Mouse (Mus musculus): ENCODE results near the gene Ston2. TPM values are rescaled to one million over a fixed set of nuclear protein-coding genes. Genes with fewer than 3 reads are reported as not detected.
A peak's percentile ranks its signal among the peaks of the same experiment; 100 is the strongest.
"Not testable (repeated sequence)": the region's sequence is repeated elsewhere in the genome, so short reads cannot be mapped to it uniquely, and the experiment has no call there.

Ston2 gene
- polyA plus RNA-seq, 1 experiment from 2014 or later = 14.8 TPM

DNA sequence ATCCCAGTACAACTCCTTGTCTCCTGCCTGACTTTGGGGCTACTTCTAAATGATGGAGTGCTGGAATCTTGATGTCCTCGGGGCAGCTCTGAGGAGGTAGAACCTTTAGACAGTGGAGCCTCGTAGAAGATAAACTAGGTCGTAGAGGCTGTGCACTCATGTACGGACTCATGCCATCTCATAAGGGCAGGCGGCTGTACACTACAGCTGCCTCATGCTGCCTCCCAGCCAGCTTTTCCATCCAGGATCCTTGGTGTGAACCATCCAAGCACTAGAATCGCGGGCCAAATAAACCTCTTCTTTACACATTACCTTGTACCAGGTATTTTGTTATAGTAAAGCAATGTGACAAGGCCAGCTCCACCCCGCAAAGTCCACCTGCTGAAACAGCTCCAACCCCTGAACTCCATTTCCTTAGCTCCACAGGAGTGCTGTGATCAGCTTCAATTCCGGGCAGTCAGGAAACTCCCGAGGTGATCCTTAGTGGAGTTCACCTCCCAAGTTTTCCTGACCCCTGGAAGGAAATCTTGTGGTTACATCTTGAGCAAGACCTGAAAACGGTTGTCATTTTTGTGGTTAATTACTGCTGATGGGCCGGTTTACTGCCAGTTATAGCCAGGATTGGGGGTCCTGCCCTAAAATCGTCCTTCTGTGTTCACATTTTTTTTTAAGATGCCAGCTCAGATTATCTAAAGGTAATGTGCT is 36.1 kb downstream of the Ston2 start:
- ATAC-seq = peak; percentile 54
- ChIA-PET POLR2A (no interaction called here), CTCF (interaction anchor here (0.8 kb wide), 1 partner anchor 38 kb away, joined by 3 read pairs; no protein-coding TSS in a partner anchor)
- no peaks in the 10 kb centered on the region for H3K27me3 ChIP-seq
- TF ChIP-seq CTCF (IDR thresholded peaks at IDR 0.05) = no peak
- in situ Hi-C loops (cut with MboI; ENCODE audit: low pct_unique_long_range_greater_than_20kb) = no loop called here
- peak; percentile 58 for DNase-seq (ENCODE audit: low read depth, low spot score)

DNA sequence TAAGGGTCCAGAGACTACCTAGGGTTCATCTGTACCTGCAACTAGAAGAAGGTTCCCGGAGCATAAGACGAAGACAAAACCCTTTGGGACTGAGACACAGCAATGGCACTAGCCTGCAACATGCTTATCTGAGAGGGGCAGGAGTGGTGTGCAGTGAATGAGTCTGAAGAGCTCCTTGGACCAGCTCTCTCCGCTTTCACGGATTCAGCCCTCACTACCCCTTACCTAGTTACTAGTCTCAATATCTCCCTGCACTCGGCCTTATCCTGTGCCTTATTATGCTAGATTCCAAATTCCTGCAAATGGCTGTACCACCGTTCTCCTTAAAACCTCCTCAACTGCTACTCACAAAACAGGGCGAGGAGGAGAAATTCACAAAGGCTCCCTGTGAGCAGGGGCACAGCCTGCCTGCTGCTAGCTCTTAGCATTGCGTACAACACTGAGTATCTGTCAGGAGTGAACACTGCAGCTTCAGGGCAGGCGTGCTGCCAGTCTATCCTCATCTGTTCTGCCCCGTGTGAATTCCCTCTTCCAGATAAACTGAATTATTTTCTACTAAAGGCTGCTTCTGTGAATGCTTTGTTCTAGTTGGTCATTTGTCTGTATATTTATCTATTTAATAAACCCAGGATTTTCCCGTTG is 38.5 kb downstream of the Ston2 start:
- in situ Hi-C loops (cut with MboI; ENCODE audit: low pct_unique_long_range_greater_than_20kb) = loop anchor here (5.0 kb wide), 1 partner anchor 33 kb away; no protein-coding TSS in a partner anchor
- ChIA-PET POLR2A (interaction anchor here (1.5 kb wide), 1 partner anchor 29 kb away, joined by 6 read pairs; no protein-coding TSS in a partner anchor), CTCF (interaction anchor here (1.0 kb wide), 1 partner anchor 39 kb away, joined by 3 read pairs; the partner anchor contains the start of gene Ston2)
- ATAC-seq = no peak
- H3K27me3 ChIP-seq = no peaks in the 10 kb centered on the region
- DNase-seq (ENCODE audit: low read depth, low spot score) = no peak
- no peak for TF ChIP-seq CTCF (IDR thresholded peaks at IDR 0.05)

DNA sequence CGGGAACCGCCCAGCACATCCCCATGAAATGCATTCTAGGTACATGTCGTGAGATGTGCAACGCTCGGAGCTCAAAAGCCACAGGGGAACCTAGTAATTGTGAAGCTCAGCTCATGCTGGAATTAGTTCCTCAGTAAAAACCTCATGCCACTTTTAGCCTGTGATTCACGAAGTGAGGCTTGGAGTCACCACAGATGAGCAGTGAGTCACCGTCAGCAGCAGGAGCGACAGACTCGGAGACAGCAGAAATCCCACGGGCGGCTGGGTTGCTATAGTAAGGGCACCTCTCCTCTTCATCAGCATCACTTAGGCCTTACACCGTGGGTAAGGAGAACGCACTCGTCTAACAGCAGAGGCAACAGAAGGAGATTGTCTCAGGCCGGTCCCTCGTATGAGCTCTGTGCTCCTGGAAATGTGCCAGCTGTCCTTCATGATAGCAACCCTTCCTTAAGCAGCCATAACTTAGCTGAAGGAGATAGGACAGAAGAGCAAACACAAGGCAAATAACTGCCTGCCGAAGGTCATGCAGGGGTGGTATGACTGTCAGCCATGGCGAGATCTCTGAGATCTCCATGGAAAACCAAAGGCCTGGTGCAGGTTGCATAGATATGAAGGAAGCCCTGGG is 39.8 kb downstream of the Ston2 start:
- H3K27me3 ChIP-seq = no peaks in the 10 kb centered on the region
- in situ Hi-C loops (cut with MboI; ENCODE audit: low pct_unique_long_range_greater_than_20kb) = loop anchor here (5.0 kb wide), 1 partner anchor 34 kb away; no protein-coding TSS in a partner anchor
- DNase-seq (ENCODE audit: low read depth, low spot score) = peak; percentile 63
- no peak for TF ChIP-seq CTCF (IDR thresholded peaks at IDR 0.05)
- ATAC-seq = peak; percentile 48
- CTCF ChIA-PET = interaction anchor here (1.0 kb wide), 1 partner anchor 14 kb away, joined by 3 read pairs; no protein-coding TSS in a partner anchor
- POLR2A ChIA-PET = interaction anchor here (1.5 kb wide), 1 partner anchor 30 kb away, joined by 6 read pairs; no protein-coding TSS in a partner anchor

DNA sequence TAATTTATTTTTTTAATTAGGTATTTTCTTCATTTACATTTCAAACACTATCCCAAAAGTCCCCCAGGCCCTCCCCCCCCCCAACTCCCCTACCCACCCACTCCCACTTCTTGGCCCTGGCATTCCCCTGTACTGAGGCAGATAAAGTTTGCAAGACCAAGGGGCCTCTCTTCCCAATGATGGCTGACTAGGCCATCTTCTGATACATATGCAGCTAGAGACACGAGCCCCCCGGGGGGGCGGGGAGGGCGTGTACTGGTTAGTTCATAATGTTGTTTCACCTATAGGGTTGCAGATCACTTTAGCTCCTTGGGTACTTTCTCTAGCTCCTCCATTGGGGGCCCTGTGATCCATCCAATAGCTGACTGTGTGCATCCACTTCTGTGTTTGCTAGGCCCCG is 41.3 kb downstream of the Ston2 start:
- DNase-seq (ENCODE audit: low read depth, low spot score); H3K27me3 ChIP-seq; CTCF ChIA-PET; ATAC-seq: not testable (repeated sequence)
- in situ Hi-C loops (cut with MboI; ENCODE audit: low pct_unique_long_range_greater_than_20kb) = loop anchor here (5.0 kb wide), 1 partner anchor 35 kb away; no protein-coding TSS in a partner anchor
- POLR2A ChIA-PET = interaction anchor here (0.6 kb wide), 1 partner anchor 29 kb away, joined by 7 read pairs; no protein-coding TSS in a partner anchor

DNA sequence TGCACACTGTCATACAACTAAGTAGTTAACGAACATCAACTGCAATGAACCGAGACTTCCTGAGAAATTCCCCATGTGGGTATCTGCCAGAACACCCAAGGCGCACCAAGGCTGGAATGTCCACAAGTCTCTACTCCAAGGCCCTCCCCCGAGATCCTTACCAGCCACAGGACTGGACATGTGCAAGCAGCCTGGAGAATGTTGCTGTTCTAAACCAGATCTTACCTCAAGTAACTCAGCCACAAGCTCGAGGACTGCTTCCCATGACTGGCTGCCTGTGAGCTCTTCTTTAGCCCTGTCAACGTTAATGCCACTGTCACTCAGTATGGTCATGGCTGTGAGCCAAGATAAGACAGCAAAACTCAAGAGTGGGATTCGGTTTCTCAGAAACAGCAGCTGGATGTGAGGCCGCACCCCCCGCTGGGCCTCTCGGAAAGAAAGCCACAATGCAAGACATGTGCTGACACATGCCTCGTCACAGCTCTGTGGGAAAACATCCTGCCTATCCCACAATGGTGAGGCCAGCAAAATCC is 42.4 kb downstream of the Ston2 start:
- in situ Hi-C loops (cut with MboI; ENCODE audit: low pct_unique_long_range_greater_than_20kb) = loop anchor here (5.0 kb wide), 1 partner anchor 36 kb away; no protein-coding TSS in a partner anchor
- ATAC-seq (peak; percentile 92), DNase-seq (ENCODE audit: low read depth, low spot score) (peak; percentile 87)
- no peak for TF ChIP-seq CTCF (IDR thresholded peaks at IDR 0.05)
- ChIA-PET CTCF (no interaction called here), POLR2A (interaction anchor here (0.5 to 0.6 kb wide), 2 partner anchors 8 to 31 kb away, joined by 3 to 7 read pairs; no protein-coding TSS in a partner anchor)
- H3K27me3 ChIP-seq = no peaks in the 10 kb centered on the region

DNA sequence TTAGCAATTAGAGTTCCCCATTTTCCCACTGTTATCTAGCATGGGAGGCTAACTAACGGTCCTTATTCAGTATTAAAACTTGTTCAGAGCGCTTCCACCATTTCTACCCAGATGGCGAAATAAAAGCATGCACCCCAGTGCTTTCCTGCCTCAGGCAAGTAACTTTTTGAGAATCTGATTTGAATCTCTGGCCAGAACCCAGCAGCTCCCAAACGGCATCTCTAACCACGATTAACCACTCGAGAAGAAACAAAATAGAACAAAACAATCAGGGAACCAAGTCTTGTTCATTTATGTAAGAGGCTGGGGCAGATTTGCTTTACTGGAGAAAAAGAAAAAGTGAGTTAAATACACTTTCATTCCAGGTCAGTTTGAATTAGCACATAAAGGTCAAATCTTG is 44.1 kb downstream of the Ston2 start:
- H3K27me3 ChIP-seq = no peaks in the 10 kb centered on the region
- ChIA-PET POLR2A (no interaction called here), CTCF (no interaction called here)
- no peak for TF ChIP-seq CTCF (IDR thresholded peaks at IDR 0.05)
- in situ Hi-C loops (cut with MboI; ENCODE audit: low pct_unique_long_range_greater_than_20kb) = no loop called here
- no peak for DNase-seq (ENCODE audit: low read depth, low spot score)
- no peak for ATAC-seq

DNA sequence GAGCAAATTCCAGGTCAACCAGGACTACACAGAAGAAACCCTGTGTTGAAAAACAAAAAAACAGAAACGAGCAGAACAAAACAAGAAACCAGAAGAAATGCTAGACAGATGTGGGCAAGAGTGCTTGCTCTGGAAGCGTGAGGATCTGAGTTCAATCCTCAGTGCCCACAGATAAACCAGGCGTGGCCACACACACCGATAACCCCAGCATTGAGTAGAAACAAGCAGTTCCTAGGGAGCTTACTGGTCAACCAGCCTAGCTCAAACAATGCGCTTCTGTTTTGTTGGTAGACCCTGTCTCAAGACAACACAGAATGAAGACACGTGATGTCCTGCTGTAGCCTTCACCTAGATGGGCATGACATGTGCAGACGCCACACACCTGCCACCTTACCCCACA is 45.3 kb downstream of the Ston2 start:
- DNase-seq (ENCODE audit: low read depth, low spot score) = no peak
- ChIA-PET CTCF (no interaction called here), POLR2A (no interaction called here)
- H3K27me3 ChIP-seq = no peaks in the 10 kb centered on the region
- ATAC-seq = no peak
- in situ Hi-C loops (cut with MboI; ENCODE audit: low pct_unique_long_range_greater_than_20kb) = no loop called here
- no peak for TF ChIP-seq CTCF (IDR thresholded peaks at IDR 0.05)

DNA sequence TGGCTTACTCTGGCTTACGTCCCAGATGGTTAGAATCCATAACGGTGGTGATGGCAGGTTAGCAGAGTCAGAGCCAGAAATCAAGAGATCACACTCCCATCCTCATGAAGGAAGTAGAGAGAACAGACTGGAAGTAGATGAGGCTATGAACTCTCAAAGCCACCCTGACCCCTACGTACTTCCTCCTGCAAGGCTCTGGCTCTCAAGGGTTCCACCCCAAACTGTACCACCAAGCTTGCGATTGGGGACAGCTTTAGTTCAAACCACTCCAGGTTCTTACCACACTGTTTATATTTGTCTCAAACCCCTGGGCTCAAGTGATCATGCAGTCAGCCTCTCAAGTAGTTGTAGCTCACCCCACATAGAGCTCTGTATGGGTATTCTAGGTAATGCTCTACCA is 49.8 kb downstream of the Ston2 start:
- no peak for ATAC-seq
- H3K27me3 ChIP-seq = no peaks in the 10 kb centered on the region
- POLR2A ChIA-PET = no interaction called here
- in situ Hi-C loops (cut with MboI; ENCODE audit: low pct_unique_long_range_greater_than_20kb) = no loop called here
- CTCF ChIA-PET = interaction anchor here (1.1 kb wide), 1 partner anchor 10 kb away, joined by 3 read pairs; no protein-coding TSS in a partner anchor
- TF ChIP-seq CTCF (IDR thresholded peaks at IDR 0.05) = no peak
- no peak for DNase-seq (ENCODE audit: low read depth, low spot score)

DNA sequence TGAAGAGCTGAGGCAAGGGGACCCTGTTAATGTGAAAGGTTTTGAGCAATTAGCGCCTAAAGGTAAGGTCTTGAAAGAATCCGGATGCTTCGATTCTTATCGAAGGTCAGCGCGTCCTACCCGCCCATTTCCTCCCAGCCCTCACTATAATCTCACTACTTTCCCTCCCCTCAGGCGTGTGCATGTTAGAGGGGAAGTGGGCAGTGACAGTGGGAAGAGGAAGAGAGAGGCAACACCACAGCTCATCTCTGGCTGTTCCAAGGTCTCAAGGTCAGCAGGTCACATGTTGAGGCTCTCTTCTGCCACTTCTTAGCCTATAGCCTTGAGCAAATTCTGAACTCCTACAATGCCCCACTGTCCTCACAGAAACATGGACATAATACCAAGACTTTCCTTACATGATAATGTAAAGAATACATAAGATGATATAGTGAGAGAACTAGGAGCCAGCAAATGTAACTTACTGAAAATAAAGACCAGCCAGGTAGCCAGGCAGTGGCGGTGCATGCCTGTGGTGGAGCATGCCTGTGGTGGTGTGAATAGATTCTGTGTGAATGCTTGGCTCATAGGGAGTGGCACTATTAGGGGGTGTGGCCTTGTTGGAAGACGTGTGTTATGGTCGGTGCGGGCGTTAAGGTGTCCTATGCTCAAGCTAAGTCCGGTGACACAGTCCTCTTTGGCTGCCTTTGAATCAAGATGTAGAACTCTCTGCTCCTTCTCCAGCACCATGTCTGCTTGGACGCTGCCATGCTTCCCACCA is 51.8 kb downstream of the Ston2 start:
- ATAC-seq (no peak), DNase-seq (ENCODE audit: low read depth, low spot score) (no peak)
- in situ Hi-C loops (cut with MboI; ENCODE audit: low pct_unique_long_range_greater_than_20kb) = no loop called here
- no peak for TF ChIP-seq CTCF (IDR thresholded peaks at IDR 0.05)
- ChIA-PET CTCF (interaction anchor here (1.2 kb wide), 1 partner anchor 24 kb away, joined by 3 read pairs; no protein-coding TSS in a partner anchor), POLR2A (no interaction called here)
- no peaks in the 10 kb centered on the region for H3K27me3 ChIP-seq

Measured in Patski (cell line).